Mouse (Mus musculus) testis, adult 2 months (tissue): ENCODE measurements around the gene Dock9. TPM values are rescaled to one million over a fixed set of nuclear protein-coding genes. Genes with fewer than 3 reads are reported as not detected.
"Not testable (repeated sequence)": the region's sequence is repeated elsewhere in the genome, so short reads cannot be mapped to it uniquely, and the experiment has no call there.

ENCODE experiments used
- H3K27ac ChIP-seq: fragments of 200-500 bp; 2 replicates; pipeline ENCODE4 v1.5.1; 2012; ENCODE audit warnings: low read depth, low read length; ENCODE audit not compliant: control insufficient read depth, insufficient read depth
- H3K27me3 ChIP-seq: fragments of 200-500 bp; 2 replicates; pipeline ENCODE4 v1.6.1; 2012; ENCODE audit warnings: mild to moderate bottlenecking, low read length, moderate library complexity; ENCODE audit not compliant: control insufficient read depth, insufficient read depth
- H3K36me3 ChIP-seq: fragments of 200-500 bp; 2 replicates; pipeline ENCODE4 v1.6.1; 2012; ENCODE audit warnings: mild to moderate bottlenecking, low read length; ENCODE audit not compliant: control insufficient read depth, insufficient read depth
- H3K4me1 ChIP-seq: fragments of 200-500 bp; 2 replicates; pipeline ENCODE4 v1.6.1; 2012; ENCODE audit warnings: low read length; ENCODE audit not compliant: control insufficient read depth, insufficient read depth
- H3K4me3 ChIP-seq: fragments of 200-500 bp; 2 replicates; pipeline ENCODE4 v1.5.1; 2012; ENCODE audit warnings: low read depth, mild to moderate bottlenecking, low read length, moderate library complexity, mixed read lengths; ENCODE audit not compliant: control insufficient read depth
- CTCF ChIP-seq: fragments of 200-500 bp; IDR thresholded peaks from 2 replicates; pipeline ENCODE4 v1.5.1; 2012; ENCODE audit warnings: low read depth, mild to moderate bottlenecking, inconsistent platforms, low read length, moderate library complexity; ENCODE audit not compliant: control insufficient read depth, insufficient read depth, insufficient replicate concordance
- POLR2A ChIP-seq: fragments of 200-500 bp; IDR thresholded peaks from 2 replicates; pipeline ENCODE4 v1.6.1; 2012; ENCODE audit warnings: low read depth, mild to moderate bottlenecking, inconsistent platforms, low read length, moderate library complexity; ENCODE audit not compliant: control insufficient read depth
- polyA plus RNA-seq: library from polyadenylated mRNA; depleted of rRNA; stranded (reverse); fragments of >200 nt; gene quantifications from 2 replicates; pipeline ENCODE4 v1.2.3, GENCODE M21; 2012

The Dock9 gene
- polyA plus RNA-seq, 1 experiment = 4.6 TPM

DNA sequence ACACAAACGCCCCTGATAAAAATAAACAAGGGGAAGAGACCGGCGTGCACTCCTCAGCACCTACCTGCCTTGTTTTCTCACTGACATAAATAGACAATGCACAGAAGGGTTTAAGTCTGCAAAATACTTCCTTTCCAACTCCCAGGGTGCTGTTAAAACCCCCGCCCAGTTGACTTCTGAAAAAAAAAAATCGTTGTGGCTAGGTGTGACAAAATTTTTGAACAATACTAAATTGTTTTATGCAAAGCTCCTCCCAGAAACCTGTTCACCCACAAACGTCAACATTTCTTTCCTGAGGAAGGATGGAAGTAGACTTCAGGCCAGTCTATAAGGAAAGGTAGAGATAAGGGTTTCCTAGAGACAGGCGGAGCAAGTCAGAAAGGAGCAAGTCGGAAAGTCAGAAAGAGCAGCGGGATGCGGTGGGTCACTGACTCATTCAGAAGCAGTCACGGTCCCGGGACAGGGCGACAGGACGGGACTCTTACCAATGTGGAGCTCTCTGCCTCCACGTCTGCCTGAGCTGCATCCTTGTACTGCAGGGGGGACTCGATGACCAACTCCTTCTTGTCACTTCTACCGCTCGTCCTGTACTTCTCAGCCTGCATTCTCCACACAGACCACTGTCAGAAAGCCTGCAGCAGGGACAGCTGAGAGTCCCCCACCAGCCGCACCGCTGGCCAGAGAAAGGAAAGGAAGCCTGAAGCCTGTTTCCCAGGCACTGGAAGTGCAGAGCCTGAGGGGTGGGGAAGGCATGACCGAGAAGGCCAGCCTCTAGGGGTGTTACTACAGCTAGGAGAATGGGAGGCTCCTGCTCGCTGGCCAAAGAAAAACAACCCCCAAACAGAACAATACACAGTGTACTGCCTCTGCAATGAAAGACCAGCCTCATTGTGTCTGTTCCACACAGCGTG is 99.7 kb downstream of the Dock9 start:
- TF ChIP-seq CTCF (no peak), POLR2A (no peak)
- Histone ChIP-seq H3K36me3 (no peaks in the 10 kb centered on the region), H3K27me3 (no peaks in the 10 kb centered on the region), H3K27ac (no peak overlapping the region), H3K4me1 (no peaks in the 10 kb centered on the region), H3K4me3 (peak overlapping the region; percentile 49)

DNA sequence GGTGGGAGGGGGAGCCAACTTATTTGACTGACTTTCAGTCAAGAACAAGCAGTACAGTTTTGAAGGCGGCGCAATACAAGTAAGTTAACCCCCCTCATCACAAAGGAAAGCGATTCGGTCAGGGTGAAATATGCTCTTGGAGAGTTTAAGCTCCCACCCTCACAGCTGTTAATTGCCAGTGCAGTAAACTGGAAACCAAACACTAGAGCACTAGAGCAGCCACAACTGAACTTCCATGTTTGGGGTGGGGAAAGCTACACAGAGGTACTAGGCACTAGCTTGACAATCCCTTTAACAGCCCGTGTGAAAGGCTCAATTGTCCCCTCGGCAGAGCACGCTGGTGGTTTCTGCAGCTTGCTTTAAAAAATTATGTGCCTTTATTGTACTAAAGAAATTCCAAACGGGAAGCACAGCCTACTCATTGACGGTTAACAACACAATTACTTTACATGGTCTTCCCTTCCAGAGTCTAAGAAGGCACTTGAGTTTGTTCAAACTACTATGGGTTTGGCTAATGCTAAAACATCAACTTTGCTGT is 100.4 kb downstream of the Dock9 start:
- TF ChIP-seq POLR2A = no peak
- no peak for TF ChIP-seq CTCF
- Histone ChIP-seq H3K4me1 (no peaks in the 10 kb centered on the region), H3K27me3 (no peaks in the 10 kb centered on the region), H3K36me3 (no peaks in the 10 kb centered on the region), H3K4me3 (no peak overlapping the region), H3K27ac (no peak overlapping the region)

DNA sequence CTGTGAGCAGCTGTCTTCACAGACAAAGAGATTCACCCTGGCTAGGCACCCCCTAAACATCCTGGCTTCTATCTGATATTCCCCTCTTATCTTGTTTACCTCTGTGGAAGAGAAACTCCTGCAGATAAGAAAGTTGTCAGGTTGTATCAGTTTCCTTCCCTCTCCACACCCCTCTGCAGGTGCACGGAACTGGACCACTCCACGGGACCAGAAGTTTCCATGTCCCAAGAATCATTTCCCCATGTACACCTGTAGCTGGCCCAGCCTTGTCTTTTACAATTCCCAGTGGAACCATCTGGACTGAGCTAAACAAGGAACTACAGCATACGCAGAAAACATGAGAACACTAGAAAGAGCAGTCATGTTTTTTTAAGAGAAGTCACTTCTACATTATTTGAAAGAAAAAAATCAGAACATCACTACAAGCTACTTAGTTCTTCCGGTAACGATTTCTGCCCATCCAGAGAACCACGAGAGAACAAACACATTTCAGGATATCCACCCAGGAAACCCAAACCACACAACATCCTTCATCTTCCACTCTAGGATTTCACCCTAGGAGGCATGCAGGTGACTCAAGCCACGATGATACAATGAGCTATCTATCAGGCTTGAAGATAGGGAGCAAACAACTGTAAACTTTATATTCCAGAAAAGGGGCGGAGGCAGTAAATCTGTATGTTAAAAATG is 101.1 kb downstream of the Dock9 start:
- no peak overlapping the region for H3K27ac ChIP-seq
- H3K36me3 ChIP-seq = no peaks in the 10 kb centered on the region
- TF ChIP-seq CTCF = no peak
- TF ChIP-seq POLR2A = no peak
- H3K4me1 ChIP-seq = no peaks in the 10 kb centered on the region
- no peak overlapping the region for H3K4me3 ChIP-seq
- no peaks in the 10 kb centered on the region for H3K27me3 ChIP-seq

DNA sequence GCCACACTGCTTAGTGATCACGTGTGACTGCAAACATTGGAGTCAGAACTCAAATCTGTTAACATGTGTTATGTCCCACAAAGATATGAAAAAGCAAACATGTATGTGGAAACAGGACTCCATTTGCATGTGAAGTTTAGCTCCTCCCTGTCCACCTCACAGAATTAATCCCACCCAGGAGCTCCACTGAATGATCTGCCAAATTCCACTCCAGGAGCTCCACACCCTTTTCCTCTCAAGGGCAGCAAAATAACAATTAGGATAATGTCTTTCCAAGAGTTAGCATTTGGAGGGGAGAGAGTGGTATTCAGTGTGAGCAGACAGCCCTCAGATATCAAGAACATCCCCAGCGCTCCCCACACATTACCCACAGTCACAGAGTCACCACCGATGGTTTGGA is 102.9 kb downstream of the Dock9 start:
- Histone ChIP-seq H3K27ac (no peak overlapping the region), H3K4me3 (no peak overlapping the region), H3K27me3 (no peaks in the 10 kb centered on the region), H3K4me1 (no peaks in the 10 kb centered on the region), H3K36me3 (no peaks in the 10 kb centered on the region)
- TF ChIP-seq CTCF (no peak), POLR2A (no peak)

- H3K36me3 ChIP-seq = no peaks in the 10 kb centered on the region
- H3K4me3 ChIP-seq = no peak overlapping the region
- TF ChIP-seq CTCF (no peak), POLR2A (no peak)
- H3K27me3 ChIP-seq = no peaks in the 10 kb centered on the region
- no peak overlapping the region for H3K27ac ChIP-seq
- no peaks in the 10 kb centered on the region for H3K4me1 ChIP-seq
Observed at GRCm38 (mm10) chr14:121693991-121694594, 103.5 kb downstream of the Dock9 start.

GRCm38 (mm10) chr14:121689649-121690048 is 108.0 kb downstream of the Dock9 start:
- not testable (repeated sequence) for H3K27ac ChIP-seq, H3K36me3 ChIP-seq, H3K4me1 ChIP-seq, H3K4me3 ChIP-seq, H3K27me3 ChIP-seq

GRCm38 (mm10) chr14:121688175-121688574 is 109.5 kb downstream of the Dock9 start:
- peaks cover 2% of the 10 kb centered on the region; the same call in 1 of the 2 replicates for H3K4me1 ChIP-seq
- H3K27ac ChIP-seq = no peak overlapping the region
- H3K4me3 ChIP-seq = no peak overlapping the region
- TF ChIP-seq POLR2A = no peak
- no peak for TF ChIP-seq CTCF
- H3K27me3 ChIP-seq = no peaks in the 10 kb centered on the region
- H3K36me3 ChIP-seq = no peaks in the 10 kb centered on the region
